Mouse (Mus musculus): ENCODE results near the gene Tmem138. TPM values are rescaled to one million over a fixed set of nuclear protein-coding genes. Genes with fewer than 3 reads are reported as not detected.

Gene Tmem138
- polyA plus RNA-seq, 1 experiment from 2014 or later = 42.2 TPM

DNA sequence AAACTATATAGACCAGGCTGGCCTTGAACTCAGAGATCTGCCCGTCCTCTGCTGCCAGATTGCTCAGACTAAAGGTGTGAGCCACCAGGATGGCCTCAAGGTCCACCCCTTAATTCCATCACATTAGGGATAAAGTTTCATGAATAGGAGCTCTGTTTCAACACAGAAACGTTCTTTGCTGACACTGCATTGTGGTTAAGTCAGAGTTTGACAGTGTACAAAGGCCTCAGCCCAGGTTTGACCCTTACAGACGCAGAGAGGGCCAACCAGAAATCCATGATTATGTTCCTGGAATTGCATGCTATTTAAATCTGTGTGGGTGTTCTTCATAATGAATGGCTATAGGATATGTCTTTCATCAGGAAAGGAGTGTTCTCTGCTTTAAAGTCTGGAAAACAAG lies 13.1 kb upstream of the Tmem138 start:
- no peak for TF ChIP-seq CTCF (IDR thresholded peaks at IDR 0.05; ENCODE audit: low read depth)
- no peak overlapping the region for H3K27ac ChIP-seq (ENCODE audit: low read depth)

DNA sequence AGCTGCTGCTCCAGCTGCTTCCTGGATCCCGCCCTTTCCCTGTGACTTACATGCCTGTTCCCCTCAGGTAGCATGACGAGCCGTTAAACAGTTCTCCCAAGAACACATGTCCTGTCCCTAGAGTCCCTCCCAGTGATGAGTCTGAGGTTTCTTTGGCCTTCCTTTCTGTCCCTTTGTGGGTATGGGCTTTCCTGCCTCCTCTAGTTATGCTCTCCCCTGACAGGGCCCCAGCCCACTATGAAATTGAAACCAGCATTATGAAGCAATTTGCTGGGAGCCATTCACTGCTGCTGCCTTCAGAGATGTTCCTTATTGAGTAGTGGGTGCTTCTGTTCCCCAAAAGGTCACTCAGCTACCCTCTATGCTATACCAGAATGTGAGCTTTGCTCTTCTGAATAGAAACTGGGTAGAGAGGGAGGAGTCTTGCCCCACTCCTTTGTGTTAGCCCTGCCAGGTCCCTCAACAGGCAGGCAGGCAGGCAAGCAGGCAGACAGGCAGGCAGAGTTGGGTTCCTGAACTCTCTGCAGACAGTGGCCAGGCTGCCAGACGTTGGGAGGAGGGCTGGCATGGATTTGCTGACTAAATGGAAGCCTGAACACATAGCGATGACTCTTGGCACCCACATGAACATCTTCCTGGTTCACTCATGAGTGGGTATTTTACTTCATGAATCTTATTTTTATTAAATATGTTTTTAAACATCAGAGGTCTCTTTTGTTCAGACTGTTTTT lies 12.1 kb upstream of the Tmem138 start:
- Histone ChIP-seq H3K4me1 (ENCODE audit: insufficient read depth) (no peaks in the 10 kb centered on the region), H3K9me3 (ENCODE audit: low read depth, low read length) (no peaks in the 10 kb centered on the region), H3K4me2 (no peak overlapping the region), H3K4me3 (ENCODE audit: low read depth, low read length) (no peak overlapping the region), H3K9ac (no peak overlapping the region), H3K36me3 (ENCODE audit: insufficient read depth) (peaks cover 10% of the 10 kb centered on the region), H3K27ac (ENCODE audit: low read depth) (no peak overlapping the region), H3K27me3 (ENCODE audit: insufficient read depth, low read length) (no peaks in the 10 kb centered on the region)
- WGBS = 65% methylated on average over 5 of the region's 5 CpGs
- ATAC-seq (ENCODE audit: insufficient read depth) (no peak), DNase-seq (no peak)
- TF ChIP-seq CTCF (IDR thresholded peaks at IDR 0.05; ENCODE audit: low read depth) = no peak

More for the DNA sequence above, 13.1 kb upstream of the Tmem138 start:
- H3K4me2 ChIP-seq = no peak overlapping the region
- no peak overlapping the region for H3K9ac ChIP-seq
- H3K27me3 ChIP-seq (ENCODE audit: insufficient read depth, low read length) = no peaks in the 10 kb centered on the region
- peaks cover 19% of the 10 kb centered on the region for H3K36me3 ChIP-seq (ENCODE audit: insufficient read depth)
- WGBS = 63% methylated on average over 3 of the region's 3 CpGs
- no peaks in the 10 kb centered on the region for H3K4me1 ChIP-seq (ENCODE audit: insufficient read depth)
- H3K9me3 ChIP-seq (ENCODE audit: low read depth, low read length) = no peaks in the 10 kb centered on the region
- no peak overlapping the region for H3K4me3 ChIP-seq (ENCODE audit: low read depth, low read length)
- DNase-seq (no peak), ATAC-seq (ENCODE audit: insufficient read depth) (no peak)

DNA sequence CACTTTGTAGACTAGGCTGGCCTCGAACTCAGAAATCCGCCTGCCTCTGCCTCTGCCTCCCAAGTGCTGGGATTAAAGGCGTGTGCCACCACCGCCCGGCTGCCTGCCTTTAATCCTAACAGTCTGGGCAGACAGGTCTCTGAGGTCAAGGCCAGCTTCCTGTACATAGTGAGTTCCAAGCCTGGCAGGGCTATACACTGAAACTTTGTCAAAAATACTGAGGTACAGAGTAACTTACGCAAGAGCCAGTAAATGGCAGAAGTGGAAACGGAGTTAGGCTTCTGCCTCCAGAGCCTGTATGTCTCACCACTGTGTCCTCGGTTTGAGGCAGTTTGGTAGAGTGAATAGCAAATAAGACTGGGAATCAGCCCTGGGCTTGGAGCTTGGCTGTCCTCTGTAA lies 10.1 kb upstream of the Tmem138 start:
- no peak overlapping the region for H3K27ac ChIP-seq (ENCODE audit: low read depth)
- no peak for TF ChIP-seq CTCF (IDR thresholded peaks at IDR 0.05; ENCODE audit: low read depth)
- DNase-seq (no peak), ATAC-seq (ENCODE audit: insufficient read depth) (no peak)
- no peaks in the 10 kb centered on the region for H3K4me1 ChIP-seq (ENCODE audit: insufficient read depth)
- 86% methylated on average over 8 of the region's 8 CpGs for WGBS
- no peak overlapping the region for H3K4me2 ChIP-seq
- H3K9ac ChIP-seq = no peak overlapping the region
- no peaks in the 10 kb centered on the region for H3K27me3 ChIP-seq (ENCODE audit: insufficient read depth, low read length)
- H3K36me3 ChIP-seq (ENCODE audit: insufficient read depth) = peaks cover 9% of the 10 kb centered on the region; the same call in 1 of the 2 replicates
- H3K9me3 ChIP-seq (ENCODE audit: low read depth, low read length) = no peaks in the 10 kb centered on the region
- H3K4me3 ChIP-seq (ENCODE audit: low read depth, low read length) = no peak overlapping the region

DNA sequence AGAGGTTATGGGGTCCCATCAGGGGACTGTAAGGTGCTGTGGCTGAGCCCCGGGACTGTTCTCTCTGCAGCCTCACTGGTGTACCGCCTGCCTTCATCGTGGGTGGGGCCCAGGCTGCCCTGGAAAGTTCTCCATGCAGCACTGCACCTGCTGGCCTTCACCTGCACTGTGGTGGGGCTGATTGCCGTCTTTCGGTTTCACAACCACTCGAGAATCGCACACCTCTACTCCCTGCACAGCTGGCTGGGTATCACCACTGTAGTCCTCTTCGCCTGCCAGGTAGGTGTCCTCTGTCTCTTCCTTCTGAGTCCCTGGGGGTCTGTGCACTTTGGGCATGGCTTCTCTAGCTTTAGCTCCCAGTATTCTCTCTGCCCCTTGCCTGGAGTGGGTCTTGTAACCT lies 8.0 kb upstream of the Tmem138 start:
- Histone ChIP-seq H3K4me2 (no peak overlapping the region), H3K9ac (no peak overlapping the region), H3K36me3 (ENCODE audit: insufficient read depth) (peaks cover 15% of the 10 kb centered on the region; the same call in 1 of the 2 replicates), H3K9me3 (ENCODE audit: low read depth, low read length) (no peaks in the 10 kb centered on the region), H3K27ac (ENCODE audit: low read depth) (no peak overlapping the region), H3K27me3 (ENCODE audit: insufficient read depth, low read length) (no peaks in the 10 kb centered on the region), H3K4me3 (ENCODE audit: low read depth, low read length) (no peak overlapping the region), H3K4me1 (ENCODE audit: insufficient read depth) (no peaks in the 10 kb centered on the region)
- no peak for TF ChIP-seq CTCF (IDR thresholded peaks at IDR 0.05; ENCODE audit: low read depth)
- DNase-seq = no peak
- ATAC-seq (ENCODE audit: insufficient read depth) = no peak
- WGBS = 82% methylated on average over 8 of the region's 8 CpGs

DNA sequence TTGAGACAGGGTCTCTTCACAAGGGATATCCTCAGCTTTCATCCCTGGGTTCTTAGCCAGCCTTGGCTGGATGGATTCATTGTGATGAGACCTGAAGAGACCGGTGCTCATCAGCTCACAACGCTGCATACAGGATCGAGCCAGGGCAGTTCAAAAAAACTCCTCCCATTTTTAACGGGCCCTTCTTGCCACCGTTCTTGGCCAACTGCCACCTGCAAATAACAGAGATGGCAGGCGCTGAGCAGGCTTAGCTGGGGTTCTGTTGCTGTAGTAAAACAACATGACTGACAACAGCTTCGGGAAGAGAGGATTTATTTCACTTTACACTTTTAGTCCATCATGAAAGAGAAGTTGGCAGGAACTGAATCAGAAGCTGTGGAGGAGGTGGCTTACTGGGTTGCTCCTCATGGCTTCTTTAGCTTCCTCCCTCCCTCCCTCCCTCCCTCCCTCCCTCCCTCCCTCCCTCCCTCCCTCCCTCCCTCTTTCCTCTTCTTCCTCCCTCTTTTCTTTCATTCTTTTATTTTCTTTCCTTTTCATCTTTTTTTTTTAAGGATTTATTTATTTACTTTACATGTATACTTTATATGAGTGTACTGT lies 6.5 kb upstream of the Tmem138 start:
- no peak for ATAC-seq (ENCODE audit: insufficient read depth)
- Histone ChIP-seq H3K27me3 (ENCODE audit: insufficient read depth, low read length) (no peaks in the 10 kb centered on the region), H3K36me3 (ENCODE audit: insufficient read depth) (peaks cover 15% of the 10 kb centered on the region; the same call in 1 of the 2 replicates), H3K9ac (no peak overlapping the region), H3K27ac (ENCODE audit: low read depth) (no peak overlapping the region), H3K4me2 (no peak overlapping the region), H3K9me3 (ENCODE audit: low read depth, low read length) (no peaks in the 10 kb centered on the region), H3K4me3 (ENCODE audit: low read depth, low read length) (no peak overlapping the region), H3K4me1 (ENCODE audit: insufficient read depth) (no peaks in the 10 kb centered on the region)
- 69% methylated on average over 7 of the region's 7 CpGs for WGBS
- no peak for TF ChIP-seq CTCF (IDR thresholded peaks at IDR 0.05; ENCODE audit: low read depth)
- no peak for DNase-seq

DNA sequence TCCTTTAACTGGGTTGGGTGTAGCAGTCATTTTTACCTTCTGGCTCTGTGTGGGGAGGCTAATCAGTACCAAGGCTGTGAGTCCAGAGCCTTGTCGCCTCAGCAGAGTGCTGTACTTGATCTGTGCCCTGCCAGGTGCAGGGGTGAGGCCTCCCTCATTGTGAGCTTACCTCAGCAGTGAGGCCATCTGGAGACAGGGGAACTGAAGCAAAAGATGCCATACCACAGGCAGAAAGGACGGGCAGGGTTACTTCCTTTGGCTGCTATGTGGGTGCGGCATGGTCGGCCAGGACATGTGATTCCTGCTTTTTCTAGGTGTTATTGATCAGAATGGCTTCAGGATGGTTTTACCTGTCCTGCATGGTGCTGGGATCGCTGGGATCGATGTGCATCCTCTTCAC lies 4.8 kb upstream of the Tmem138 start:
- Histone ChIP-seq H3K9ac (no peak overlapping the region), H3K4me2 (no peak overlapping the region), H3K36me3 (ENCODE audit: insufficient read depth) (0 out of 2 replicates have a peak, but pooled peaks cover 9% of the 10 kb centered on the region), H3K27me3 (ENCODE audit: insufficient read depth, low read length) (no peaks in the 10 kb centered on the region), H3K4me3 (ENCODE audit: low read depth, low read length) (no peak overlapping the region), H3K27ac (ENCODE audit: low read depth) (no peak overlapping the region), H3K4me1 (ENCODE audit: insufficient read depth) (no peaks in the 10 kb centered on the region), H3K9me3 (ENCODE audit: low read depth, low read length) (no peaks in the 10 kb centered on the region)
- DNase-seq (no peak), ATAC-seq (ENCODE audit: insufficient read depth) (no peak)
- TF ChIP-seq CTCF (IDR thresholded peaks at IDR 0.05; ENCODE audit: low read depth) = no peak
- 81% methylated on average over 6 of the region's 6 CpGs for WGBS

DNA sequence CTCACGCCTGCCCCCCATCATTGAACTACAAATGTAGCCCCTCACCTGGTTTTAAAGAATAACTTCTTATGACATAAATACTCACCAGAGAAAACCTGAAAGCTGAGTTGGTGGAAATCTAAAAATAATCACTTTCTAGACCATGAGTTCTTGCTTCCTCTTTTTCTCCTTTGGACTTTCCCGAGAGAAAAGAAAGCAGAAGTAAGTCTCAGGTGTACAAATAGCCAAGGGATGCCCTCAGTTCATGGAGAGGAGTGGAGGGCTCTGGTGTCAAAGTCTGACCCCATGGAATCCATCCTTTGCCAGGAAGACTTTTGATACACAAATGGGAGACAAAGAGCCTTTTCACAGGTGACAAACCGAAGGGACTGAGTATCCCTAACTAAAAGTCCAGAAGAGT lies 3.6 kb upstream of the Tmem138 start:
- no peak overlapping the region for H3K9ac ChIP-seq
- no peak overlapping the region for H3K4me3 ChIP-seq (ENCODE audit: low read depth, low read length)
- no peaks in the 10 kb centered on the region for H3K27me3 ChIP-seq (ENCODE audit: insufficient read depth, low read length)
- WGBS = 80% methylated on average over 3 of the region's 3 CpGs
- peaks cover 4% of the 10 kb centered on the region; the same call in 1 of the 2 replicates for H3K4me1 ChIP-seq (ENCODE audit: insufficient read depth)
- no peaks in the 10 kb centered on the region for H3K9me3 ChIP-seq (ENCODE audit: low read depth, low read length)
- H3K36me3 ChIP-seq (ENCODE audit: insufficient read depth) = 0 out of 2 replicates have a peak, but pooled peaks cover 9% of the 10 kb centered on the region
- DNase-seq (no peak), ATAC-seq (ENCODE audit: insufficient read depth) (no peak)
- no peak overlapping the region for H3K27ac ChIP-seq (ENCODE audit: low read depth)
- no peak for TF ChIP-seq CTCF (IDR thresholded peaks at IDR 0.05; ENCODE audit: low read depth)
- H3K4me2 ChIP-seq = no peak overlapping the region

All from lung, embryonic 14.5 days (tissue).